Mouse (Mus musculus): ENCODE data around the gene Rhox7b. TPM values are rescaled to one million over a fixed set of nuclear protein-coding genes. Genes with fewer than 3 reads are reported as not detected.
"Not testable (repeated sequence)": the region's sequence is repeated elsewhere in the genome, so short reads cannot be mapped to it uniquely, and the experiment has no call there.

The Rhox7b gene
- polyA plus RNA-seq (2015; fragmentation: Nextera tagmentation; extraction: Ambion mirVana): not detected in 2 replicates

DNA sequence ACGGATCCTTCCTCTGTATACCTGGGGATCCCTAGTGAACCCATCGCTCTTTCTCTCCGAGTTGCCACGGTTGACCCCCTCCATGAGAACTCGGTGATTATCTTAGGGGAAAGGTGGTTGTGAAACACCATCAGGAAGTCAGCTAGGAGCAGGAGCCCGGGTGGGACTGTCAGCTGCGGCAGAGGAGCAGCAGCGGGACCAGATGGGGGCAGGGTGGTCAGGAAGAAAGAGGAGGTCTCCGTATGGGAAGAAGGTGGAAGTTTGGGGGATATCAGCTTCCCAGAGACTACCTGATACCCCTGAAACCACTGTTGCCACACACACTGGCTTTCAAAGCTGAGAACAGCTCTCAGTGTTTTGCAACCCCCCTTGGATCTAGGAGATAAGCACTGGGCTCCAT, at the start of gene Rhox7b:
Gene Rhox7b, minus strand, starts transcription at position 101 of the 400 bp plus-strand sequence.
- not testable (repeated sequence) for H3K27ac ChIP-seq (ENCODE audit: low read depth, low read length); H3K27me3 ChIP-seq (replicated peaks; ENCODE audit: control insufficient read depth, insufficient read depth, low read length); H3K36me3 ChIP-seq (ENCODE audit: control insufficient read depth, insufficient read depth); H3K4me3 ChIP-seq (ENCODE audit: low read depth, low read length); H3K4me1 ChIP-seq (replicated peaks; ENCODE audit: control insufficient read depth, insufficient read depth, low read length); H3K9ac ChIP-seq (ENCODE audit: low read depth, low read length); H3K9me3 ChIP-seq (ENCODE audit: control insufficient read depth); ATAC-seq; H3K4me2 ChIP-seq (replicated peaks; ENCODE audit: low read depth)
- whole genome bisulfite sequencing: 79% methylated on average over 8 of the region's 9 CpGs

DNA sequence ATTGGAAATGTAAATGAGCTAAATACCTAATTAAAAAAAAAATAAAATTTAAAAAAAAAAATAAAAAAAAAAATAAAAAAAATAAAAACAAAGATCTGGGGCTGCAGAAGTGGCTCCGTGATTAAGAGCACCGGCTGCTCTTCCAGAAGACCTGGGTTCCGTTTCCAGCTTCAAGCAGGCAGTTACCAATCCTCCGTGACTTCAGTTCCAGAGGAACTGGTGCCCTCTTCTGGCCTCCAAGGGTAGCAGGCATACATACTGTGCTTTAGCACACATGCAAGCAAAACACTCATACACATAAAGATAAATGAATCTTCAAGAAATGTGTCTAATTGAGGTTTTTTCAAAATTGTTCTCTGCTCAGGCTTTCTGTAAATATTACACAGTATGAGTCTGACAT, 19.3 kb upstream of the Rhox7b start:
- Histone ChIP-seq H3K4me2 (replicated peaks; ENCODE audit: low read depth) (no peak overlapping the region), H3K27me3 (replicated peaks; ENCODE audit: control insufficient read depth, insufficient read depth, low read length) (no peaks in the 10 kb centered on the region), H3K4me1 (replicated peaks; ENCODE audit: control insufficient read depth, insufficient read depth, low read length) (no peaks in the 10 kb centered on the region), H3K27ac (ENCODE audit: low read depth, low read length) (no peak overlapping the region), H3K9me3 (ENCODE audit: control insufficient read depth) (no peaks in the 10 kb centered on the region), H3K36me3 (ENCODE audit: control insufficient read depth, insufficient read depth) (no peaks in the 10 kb centered on the region), H3K4me3 (ENCODE audit: low read depth, low read length) (no peak overlapping the region), H3K9ac (ENCODE audit: low read depth, low read length) (no peak overlapping the region)
- peak; percentile 15; the same call in 1 of the 2 replicates for TF ChIP-seq CTCF (IDR thresholded peaks at IDR 0.05; ENCODE audit: low read depth)
- no peak for ATAC-seq
- 68% methylated on average over 4 of the region's 4 CpGs for WGBS

DNA sequence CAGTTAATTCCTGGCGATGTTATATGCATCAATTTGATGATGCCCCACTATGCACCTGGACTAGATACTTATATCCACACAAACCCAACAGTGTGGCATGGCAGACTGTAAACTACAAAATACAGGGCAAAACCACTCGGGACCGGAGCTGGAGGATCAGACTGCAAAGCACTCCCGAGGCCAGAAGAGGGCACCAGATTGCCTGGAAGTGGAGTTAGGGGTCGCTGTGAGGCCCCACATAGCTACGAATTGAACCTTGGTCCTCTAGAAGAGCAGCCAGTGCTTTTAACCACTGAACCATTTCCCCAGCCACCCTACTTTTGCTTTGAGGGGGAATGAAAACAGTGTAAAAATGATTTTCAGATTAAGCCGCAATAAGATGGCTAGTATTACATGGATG, 11.5 kb upstream of the Rhox7b start:
- 55% methylated on average over 7 of the region's 7 CpGs for WGBS
- ATAC-seq: no peak
- Histone ChIP-seq H3K9me3 (ENCODE audit: control insufficient read depth) (no peaks in the 10 kb centered on the region), H3K9ac (ENCODE audit: low read depth, low read length) (no peak overlapping the region), H3K36me3 (ENCODE audit: control insufficient read depth, insufficient read depth) (no peaks in the 10 kb centered on the region), H3K4me1 (replicated peaks; ENCODE audit: control insufficient read depth, insufficient read depth, low read length) (no peaks in the 10 kb centered on the region), H3K27ac (ENCODE audit: low read depth, low read length) (no peak overlapping the region), H3K4me3 (ENCODE audit: low read depth, low read length) (no peak overlapping the region), H3K27me3 (replicated peaks; ENCODE audit: control insufficient read depth, insufficient read depth, low read length) (no peaks in the 10 kb centered on the region), H3K4me2 (replicated peaks; ENCODE audit: low read depth) (no peak overlapping the region)
- peak; percentile 25; the same call in 1 of the 2 replicates for TF ChIP-seq CTCF (IDR thresholded peaks at IDR 0.05; ENCODE audit: low read depth)

DNA sequence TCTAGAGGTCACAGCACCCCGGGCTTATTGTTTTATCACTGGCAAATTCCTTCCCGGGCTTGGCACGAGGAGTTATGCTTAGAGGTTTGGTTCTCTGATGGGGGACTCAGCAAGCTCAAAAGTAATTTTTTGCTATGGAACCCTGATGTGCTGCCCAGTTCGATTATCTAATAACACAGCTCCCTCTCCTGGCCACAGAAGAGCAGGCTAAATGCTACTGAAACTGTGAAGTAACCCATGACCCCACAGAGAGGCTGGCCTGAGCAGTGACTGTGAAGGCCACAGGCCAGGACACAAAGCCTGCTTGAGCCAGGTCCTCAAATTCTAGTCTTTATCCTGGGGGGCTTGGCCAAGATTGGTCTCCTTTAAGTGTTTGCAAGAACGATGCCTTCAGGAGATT, 6.7 kb upstream of the Rhox7b start:
- Histone ChIP-seq H3K27ac (ENCODE audit: low read depth, low read length) (no peak overlapping the region), H3K4me2 (replicated peaks; ENCODE audit: low read depth) (no peak overlapping the region), H3K9me3 (ENCODE audit: control insufficient read depth) (no peaks in the 10 kb centered on the region), H3K4me3 (ENCODE audit: low read depth, low read length) (no peak overlapping the region), H3K4me1 (replicated peaks; ENCODE audit: control insufficient read depth, insufficient read depth, low read length) (no peaks in the 10 kb centered on the region), H3K9ac (ENCODE audit: low read depth, low read length) (no peak overlapping the region), H3K27me3 (replicated peaks; ENCODE audit: control insufficient read depth, insufficient read depth, low read length) (no peaks in the 10 kb centered on the region), H3K36me3 (ENCODE audit: control insufficient read depth, insufficient read depth) (no peaks in the 10 kb centered on the region)
- no peak for ATAC-seq
- WGBS: 51% methylated on average over 5 of the region's 5 CpGs
- TF ChIP-seq CTCF (IDR thresholded peaks at IDR 0.05; ENCODE audit: low read depth): peak; percentile 34; the same call in 1 of the 2 replicates

DNA sequence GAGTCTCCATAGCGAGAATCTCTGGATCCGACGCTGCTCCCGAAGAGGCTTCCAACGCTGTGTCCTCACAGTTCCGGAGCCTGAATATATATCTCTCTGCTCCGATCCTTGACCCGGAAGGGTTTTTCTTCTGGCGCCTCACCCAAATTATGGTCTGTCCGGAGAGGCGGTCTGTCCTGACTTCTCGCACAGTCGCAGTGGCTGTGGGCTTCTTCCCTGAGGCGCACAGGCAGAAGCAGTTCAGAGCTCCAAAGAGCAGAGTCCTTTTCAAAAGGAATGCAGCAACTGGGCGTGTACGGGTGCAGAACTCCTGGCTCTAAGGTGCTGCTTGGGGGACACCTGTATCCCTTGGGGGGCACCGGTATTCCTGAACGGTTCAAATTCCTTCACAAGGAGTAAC, 4.6 kb upstream of the Rhox7b start, which contains the start of gene Rhox9:
Gene Rhox9, minus strand, starts transcription at position 101 of the 400 bp plus-strand sequence.
- not testable (repeated sequence) for H3K4me3 ChIP-seq (ENCODE audit: low read depth, low read length); H3K36me3 ChIP-seq (ENCODE audit: control insufficient read depth, insufficient read depth); H3K9me3 ChIP-seq (ENCODE audit: control insufficient read depth); H3K27ac ChIP-seq (ENCODE audit: low read depth, low read length); H3K4me1 ChIP-seq (replicated peaks; ENCODE audit: control insufficient read depth, insufficient read depth, low read length); H3K9ac ChIP-seq (ENCODE audit: low read depth, low read length); H3K4me2 ChIP-seq (replicated peaks; ENCODE audit: low read depth); ATAC-seq; H3K27me3 ChIP-seq (replicated peaks; ENCODE audit: control insufficient read depth, insufficient read depth, low read length)
- WGBS: 90% methylated on average over 10 of the region's 18 CpGs

- Histone ChIP-seq H3K27me3 (replicated peaks; ENCODE audit: control insufficient read depth, insufficient read depth, low read length) (no peaks in the 10 kb centered on the region), H3K4me1 (replicated peaks; ENCODE audit: control insufficient read depth, insufficient read depth, low read length) (no peaks in the 10 kb centered on the region), H3K36me3 (ENCODE audit: control insufficient read depth, insufficient read depth) (no peaks in the 10 kb centered on the region), H3K9me3 (ENCODE audit: control insufficient read depth) (no peaks in the 10 kb centered on the region), H3K4me3 (ENCODE audit: low read depth, low read length) (no peak within 1 kb of the TSS), H3K9ac (ENCODE audit: low read depth, low read length) (no peak within 1 kb of the TSS), H3K4me2 (replicated peaks; ENCODE audit: low read depth) (no peak within 1 kb of the TSS), H3K27ac (ENCODE audit: low read depth, low read length) (no peak within 1 kb of the TSS)
- 71% methylated on average over 4 of the region's 4 CpGs for WGBS
- ATAC-seq: no peak
- TF ChIP-seq CTCF (IDR thresholded peaks at IDR 0.05; ENCODE audit: low read depth): no peak
These were observed 18.2 kb downstream of the Rhox7b start, which contains the start of gene Rhox8 for GRCm38 (mm10) chrX:37878844-37879243. TSS of gene Rhox8 (minus strand) at chrX:37878944.

DNA sequence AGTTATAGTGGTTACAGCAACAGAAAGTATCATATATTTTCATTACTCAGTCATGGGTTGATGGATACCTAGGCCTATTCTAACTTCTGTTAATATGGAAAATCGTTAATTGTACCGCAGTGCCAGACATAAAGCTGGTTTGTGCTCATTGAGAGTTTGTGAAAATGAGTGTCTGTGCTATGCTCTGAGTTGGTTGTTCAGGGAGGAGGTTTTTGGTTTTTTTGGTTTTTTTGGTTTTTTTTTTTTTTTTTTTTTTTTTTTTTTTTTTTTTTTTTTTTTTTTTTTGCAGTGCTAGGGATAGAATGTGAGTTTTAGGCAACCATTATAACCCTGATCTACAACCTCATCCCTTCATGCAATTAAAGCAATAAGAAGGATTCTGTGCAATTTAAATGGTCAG, 25.4 kb downstream of the Rhox7b start:
- no peaks in the 10 kb centered on the region for H3K36me3 ChIP-seq (ENCODE audit: control insufficient read depth, insufficient read depth)
- no peak for TF ChIP-seq CTCF (IDR thresholded peaks at IDR 0.05; ENCODE audit: low read depth)
- H3K9ac ChIP-seq (ENCODE audit: low read depth, low read length): no peak overlapping the region
- no peak overlapping the region for H3K4me2 ChIP-seq (replicated peaks; ENCODE audit: low read depth)
- H3K9me3 ChIP-seq (ENCODE audit: control insufficient read depth): no peaks in the 10 kb centered on the region
- H3K27me3 ChIP-seq (replicated peaks; ENCODE audit: control insufficient read depth, insufficient read depth, low read length): no peaks in the 10 kb centered on the region
- no peak for ATAC-seq
- no peaks in the 10 kb centered on the region for H3K4me1 ChIP-seq (replicated peaks; ENCODE audit: control insufficient read depth, insufficient read depth, low read length)
- 98% methylated on average over 2 of the region's 2 CpGs for WGBS
- H3K4me3 ChIP-seq (ENCODE audit: low read depth, low read length): no peak overlapping the region
- H3K27ac ChIP-seq (ENCODE audit: low read depth, low read length): no peak overlapping the region

Other genes with a start within 250 kb of the Rhox7b start
- not detected in 2 replicates for gene Rhox4g, start 245.9 kb downstream of the Rhox7b start, polyA plus RNA-seq (2015; fragmentation: Nextera tagmentation; extraction: Ambion mirVana)
- gene Rhox3h, start 228.5 kb downstream of the Rhox7b start, polyA plus RNA-seq (2015; fragmentation: Nextera tagmentation; extraction: Ambion mirVana): not detected in 2 replicates
- gene Rhox2h, start 224.0 kb downstream of the Rhox7b start, polyA plus RNA-seq (2015; fragmentation: Nextera tagmentation; extraction: Ambion mirVana): not detected in 2 replicates
- gene Rhox5, start 92.4 kb downstream of the Rhox7b start, polyA plus RNA-seq (2015; fragmentation: Nextera tagmentation; extraction: Ambion mirVana): 0.51 and 0.85 TPM in 2 replicates
- gene Rhox6, start 70.3 kb downstream of the Rhox7b start, polyA plus RNA-seq (2015; fragmentation: Nextera tagmentation; extraction: Ambion mirVana): not detected in 2 replicates
- not detected in 2 replicates for gene Rhox7a, start 65.5 kb downstream of the Rhox7b start, polyA plus RNA-seq (2015; fragmentation: Nextera tagmentation; extraction: Ambion mirVana)
- not detected in 2 replicates for gene Rhox8, start 18.3 kb downstream of the Rhox7b start, polyA plus RNA-seq (2015; fragmentation: Nextera tagmentation; extraction: Ambion mirVana)
- gene Rhox9, start 4.5 kb upstream of the Rhox7b start, polyA plus RNA-seq (2015; fragmentation: Nextera tagmentation; extraction: Ambion mirVana): not detected in 2 replicates
- not detected in 2 replicates for gene Btg1-ps1, start 121.6 kb upstream of the Rhox7b start, polyA plus RNA-seq (2015; fragmentation: Nextera tagmentation; extraction: Ambion mirVana)
- not detected in 2 replicates for gene Btg1-ps2, start 145.9 kb upstream of the Rhox7b start, polyA plus RNA-seq (2015; fragmentation: Nextera tagmentation; extraction: Ambion mirVana)
- not detected in 2 replicates for gene Rhox10, start 169.2 kb upstream of the Rhox7b start, polyA plus RNA-seq (2015; fragmentation: Nextera tagmentation; extraction: Ambion mirVana)
- gene Rhox11, start 187.9 kb upstream of the Rhox7b start, polyA plus RNA-seq (2015; fragmentation: Nextera tagmentation; extraction: Ambion mirVana): not detected in 2 replicates
- gene Rhox12, start 213.7 kb upstream of the Rhox7b start, polyA plus RNA-seq (2015; fragmentation: Nextera tagmentation; extraction: Ambion mirVana): not detected in 2 replicates
- gene Rhox13, start 224.0 kb upstream of the Rhox7b start, polyA plus RNA-seq (2015; fragmentation: Nextera tagmentation; extraction: Ambion mirVana): not detected in 2 replicates

All from intestine, postnatal 0 days (tissue).